Mouse (Mus musculus): ENCODE results near the gene Msi1.
"Not testable (repeated sequence)": the region's sequence is repeated elsewhere in the genome, so short reads cannot be mapped to it uniquely, and the experiment has no call there.

Msi1 gene

GRCm38 (mm10) chr5:115489699-115490637 lies 60.6 kb downstream of the Msi1 start:
- peak; percentile 87 for DNase-seq (ENCODE audit: low spot score)

GRCm38 (mm10) chr5:115490638-115491000 lies 61.2 kb downstream of the Msi1 start:
- DNase-seq (ENCODE audit: low spot score), result no peak

- no peak for DNase-seq (ENCODE audit: low spot score)
These were observed 61.7 kb downstream of the Msi1 start for GRCm38 (mm10) chr5:115491076-115491475.

GRCm38 (mm10) chr5:115491771-115492322 lies 62.4 kb downstream of the Msi1 start:
- peak; percentile 80 for DNase-seq (ENCODE audit: low spot score)

GRCm38 (mm10) chr5:115492711-115493335 lies 63.4 kb downstream of the Msi1 start:
- no peak for DNase-seq (ENCODE audit: low spot score)

GRCm38 (mm10) chr5:115493441-115493840 lies 64.0 kb downstream of the Msi1 start:
- DNase-seq (ENCODE audit: low spot score), result peak; percentile 2

GRCm38 (mm10) chr5:115495618-115496017 lies 66.2 kb downstream of the Msi1 start:
- DNase-seq (ENCODE audit: low spot score), result not testable (repeated sequence)

- DNase-seq (ENCODE audit: low spot score), result no peak
These were observed 67.6 kb downstream of the Msi1 start for GRCm38 (mm10) chr5:115497033-115497432.

- no peak for DNase-seq (ENCODE audit: low spot score)
These were observed 69.2 kb downstream of the Msi1 start for GRCm38 (mm10) chr5:115498307-115499240.

- no peak for DNase-seq (ENCODE audit: low spot score)
These were observed 71.1 kb downstream of the Msi1 start for GRCm38 (mm10) chr5:115500383-115500935.

- peak; percentile 64 for DNase-seq (ENCODE audit: low spot score)
These were observed 73.6 kb downstream of the Msi1 start for GRCm38 (mm10) chr5:115503035-115503434.

All from urinary bladder, postnatal 14 days (tissue).